Mouse (Mus musculus) forebrain, embryonic 13.5 days (tissue): ENCODE measurements around the gene Nuak2. TPM values are rescaled to one million over a fixed set of nuclear protein-coding genes. Genes with fewer than 3 reads are reported as not detected.

ENCODE experiments used
- ATAC-seq: fragments of 200-750 bp; cut with Nextera tagmentation; 2 replicates; pipeline ENCODE4 v1.8.0; 2017
- H3K27ac ChIP-seq: fragments of 300-500 bp; sonication (generic); 2 replicates; pipeline ENCODE4 v1.5.1; 2015; ENCODE audit warnings: inconsistent platforms, mild to moderate bottlenecking, moderate library complexity
- H3K27me3 ChIP-seq: fragments of 300-500 bp; sonication (generic); 2 replicates; pipeline ENCODE4 v1.6.1; 2015; ENCODE audit warnings: mild to moderate bottlenecking, inconsistent platforms
- H3K36me3 ChIP-seq: fragments of 300-500 bp; sonication (generic); 2 replicates; pipeline ENCODE4 v1.6.1; 2015; ENCODE audit warnings: mild to moderate bottlenecking, inconsistent platforms; ENCODE audit not compliant: poor library complexity, severe bottlenecking
- H3K4me1 ChIP-seq: fragments of 300-500 bp; sonication (generic); 2 replicates; pipeline ENCODE4 v1.6.1; 2015; ENCODE audit warnings: inconsistent platforms
- H3K4me2 ChIP-seq: fragments of 300-500 bp; sonication (generic); 2 replicates; pipeline ENCODE4 v1.6.1; 2015; ENCODE audit warnings: inconsistent platforms, mild to moderate bottlenecking, moderate library complexity
- H3K4me3 ChIP-seq: fragments of 300-500 bp; sonication (generic); 2 replicates; pipeline ENCODE4 v1.5.1; 2015; ENCODE audit warnings: mild to moderate bottlenecking, inconsistent platforms
- H3K9ac ChIP-seq: fragments of 300-500 bp; sonication (generic); 2 replicates; pipeline ENCODE4 v1.6.1; 2015; ENCODE audit warnings: mild to moderate bottlenecking, inconsistent platforms
- H3K9me3 ChIP-seq: fragments of 300-500 bp; sonication (generic); replicated peaks from 2 replicates; pipeline ENCODE4 v1.6.1; 2016; ENCODE audit warnings: inconsistent platforms
- WGBS: fragments of 180-500 bp; shearing (Covaris S2); methylation state at CpG from one replicate; pipeline ENCODE4 v1.1.7; 2015; 5-methylcytosine and 5-hydroxymethylcytosine counted together
- polyA plus RNA-seq: library from polyadenylated mRNA; unstranded; fragments of >200 nt; fragmentation: Nextera tagmentation; extraction: Ambion mirVana; gene quantifications from 2 replicates; pipeline ENCODE4 v1.2.1, GENCODE M21; 2015

Nuak2 gene
- polyA plus RNA-seq, 1 experiment from 2014 or later = 28.8 TPM

- Histone ChIP-seq H3K4me1 (peaks cover 61% of the 10 kb centered on the region), H3K27me3 (no peaks in the 10 kb centered on the region), H3K4me2 (peak overlapping the region; percentile 87), H3K9me3 (no peaks in the 10 kb centered on the region), H3K4me3 (peak overlapping the region; percentile 81), H3K9ac (peak overlapping the region; percentile 90), H3K27ac (peak overlapping the region; percentile 99), H3K36me3 (peaks cover 5% of the 10 kb centered on the region)
- no peak for ATAC-seq
- 15% methylated on average over 7 of the region's 7 CpGs for WGBS
These were observed 684 bp downstream of the Nuak2 start for GRCm38 (mm10) chr1:132316625-132316994.

- Histone ChIP-seq H3K36me3 (peaks cover 5% of the 10 kb centered on the region), H3K4me3 (peak overlapping the region; percentile 81), H3K9me3 (no peaks in the 10 kb centered on the region), H3K4me2 (peak overlapping the region; percentile 87), H3K27ac (peak overlapping the region; percentile 99), H3K9ac (peak overlapping the region; percentile 90), H3K27me3 (no peaks in the 10 kb centered on the region), H3K4me1 (peaks cover 69% of the 10 kb centered on the region)
- WGBS = 6% methylated on average over 4 of the region's 4 CpGs
- ATAC-seq = peak; percentile 3; the same call in 1 of the 2 replicates
These were observed 1.5 kb downstream of the Nuak2 start for GRCm38 (mm10) chr1:132317413-132317812.

GRCm38 (mm10) chr1:132317894-132318863 lies 2.3 kb downstream of the Nuak2 start:
- H3K27me3 ChIP-seq = no peaks in the 10 kb centered on the region
- no peaks in the 10 kb centered on the region for H3K9me3 ChIP-seq
- H3K4me2 ChIP-seq = peak overlapping the region; percentile 87
- 16% methylated on average over 8 of the region's 8 CpGs for WGBS
- H3K9ac ChIP-seq = peak overlapping the region; percentile 90
- H3K4me3 ChIP-seq = peak overlapping the region; percentile 81
- peaks cover 77% of the 10 kb centered on the region for H3K4me1 ChIP-seq
- peaks cover 5% of the 10 kb centered on the region for H3K36me3 ChIP-seq
- ATAC-seq = no peak
- H3K27ac ChIP-seq = peak overlapping the region; percentile 99

- ATAC-seq = peak; percentile 4; the same call in 1 of the 2 replicates
These were observed 3.3 kb downstream of the Nuak2 start for GRCm38 (mm10) chr1:132319242-132319641.

GRCm38 (mm10) chr1:132321821-132322580 lies 6.1 kb downstream of the Nuak2 start:
- ATAC-seq = no peak
- Histone ChIP-seq H3K9ac (peak overlapping the region; percentile 52), H3K4me2 (peak overlapping the region; percentile 29), H3K27me3 (no peaks in the 10 kb centered on the region), H3K36me3 (peaks cover 22% of the 10 kb centered on the region), H3K27ac (peak overlapping the region; percentile 99), H3K4me1 (peaks cover 100% of the 10 kb centered on the region), H3K4me3 (no peak overlapping the region), H3K9me3 (no peaks in the 10 kb centered on the region)
- WGBS = 17% methylated on average over 7 of the region's 7 CpGs

More at GRCm38 (mm10) chr1:132319242-132319641, 3.3 kb downstream of the Nuak2 start:
- H3K4me3 ChIP-seq = peak overlapping the region; percentile 81
- peak overlapping the region; percentile 87 for H3K4me2 ChIP-seq
- no peaks in the 10 kb centered on the region for H3K9me3 ChIP-seq
- WGBS = 12% methylated on average over 5 of the region's 5 CpGs
- H3K4me1 ChIP-seq = peaks cover 87% of the 10 kb centered on the region
- H3K27me3 ChIP-seq = no peaks in the 10 kb centered on the region
- H3K9ac ChIP-seq = peak overlapping the region; percentile 90; the same call in 1 of the 2 replicates
- peaks cover 5% of the 10 kb centered on the region for H3K36me3 ChIP-seq
- peak overlapping the region; percentile 99 for H3K27ac ChIP-seq

GRCm38 (mm10) chr1:132322711-132323542 lies 7.0 kb downstream of the Nuak2 start:
- ATAC-seq = peak; percentile 80
- Histone ChIP-seq H3K27ac (peak overlapping the region; percentile 99), H3K9me3 (no peaks in the 10 kb centered on the region), H3K4me3 (no peak overlapping the region), H3K4me1 (peaks cover 100% of the 10 kb centered on the region), H3K27me3 (no peaks in the 10 kb centered on the region), H3K9ac (peak overlapping the region; percentile 52), H3K4me2 (peak overlapping the region; percentile 29), H3K36me3 (peaks cover 27% of the 10 kb centered on the region)
- WGBS = under 1% methylated on average over 13 of the region's 13 CpGs

- H3K4me1 ChIP-seq = peaks cover 72% of the 10 kb centered on the region
- peak; percentile 50 for ATAC-seq
- H3K4me3 ChIP-seq = no peak overlapping the region
- H3K9ac ChIP-seq = no peak overlapping the region; the same call in 1 of the 2 replicates
- H3K27me3 ChIP-seq = no peaks in the 10 kb centered on the region
- 19% methylated on average over 9 of the region's 9 CpGs for WGBS
- 0 out of 2 replicates have a peak overlapping the region, but pooled peaks have one; percentile 0 for H3K4me2 ChIP-seq
- no peaks in the 10 kb centered on the region for H3K9me3 ChIP-seq
- H3K27ac ChIP-seq = peak overlapping the region; percentile 83
- peaks cover 57% of the 10 kb centered on the region for H3K36me3 ChIP-seq
These were observed 10.9 kb downstream of the Nuak2 start for GRCm38 (mm10) chr1:132326777-132327176.

- H3K9ac ChIP-seq = no peak overlapping the region
- peaks cover 72% of the 10 kb centered on the region for H3K4me1 ChIP-seq
- H3K36me3 ChIP-seq = peaks cover 64% of the 10 kb centered on the region
- H3K27ac ChIP-seq = peak overlapping the region; percentile 83
- ATAC-seq = no peak
- H3K4me3 ChIP-seq = no peak overlapping the region
- H3K27me3 ChIP-seq = no peaks in the 10 kb centered on the region
- 0 out of 2 replicates have a peak overlapping the region, but pooled peaks have one; percentile 0 for H3K4me2 ChIP-seq
- H3K9me3 ChIP-seq = no peaks in the 10 kb centered on the region
- WGBS = 81% methylated on average over 17 of the region's 17 CpGs
These were observed 11.6 kb downstream of the Nuak2 start for GRCm38 (mm10) chr1:132327477-132327876.

GRCm38 (mm10) chr1:132328565-132328964 lies 12.6 kb downstream of the Nuak2 start:
- H3K36me3 ChIP-seq = peaks cover 71% of the 10 kb centered on the region
- WGBS = 88% methylated on average over 3 of the region's 3 CpGs
- no peak overlapping the region for H3K9ac ChIP-seq
- no peak overlapping the region for H3K4me2 ChIP-seq
- no peaks in the 10 kb centered on the region for H3K27me3 ChIP-seq
- H3K4me3 ChIP-seq = no peak overlapping the region
- peaks cover 72% of the 10 kb centered on the region for H3K4me1 ChIP-seq
- no peaks in the 10 kb centered on the region for H3K9me3 ChIP-seq
- no peak overlapping the region for H3K27ac ChIP-seq
- no peak for ATAC-seq

- no peak for ATAC-seq
- Histone ChIP-seq H3K9me3 (no peaks in the 10 kb centered on the region), H3K4me2 (no peak overlapping the region), H3K36me3 (peaks cover 71% of the 10 kb centered on the region), H3K27ac (no peak overlapping the region), H3K4me1 (peaks cover 71% of the 10 kb centered on the region), H3K27me3 (no peaks in the 10 kb centered on the region), H3K4me3 (no peak overlapping the region), H3K9ac (no peak overlapping the region)
- WGBS = 92% methylated on average over 7 of the region's 7 CpGs
These were observed 13.7 kb downstream of the Nuak2 start for GRCm38 (mm10) chr1:132329656-132330055.

- no peaks in the 10 kb centered on the region for H3K9me3 ChIP-seq
- H3K36me3 ChIP-seq = peaks cover 65% of the 10 kb centered on the region
- WGBS = 72% methylated on average over 15 of the region's 15 CpGs
- no peak for ATAC-seq
- H3K27ac ChIP-seq = peak overlapping the region; percentile 21; the same call in 1 of the 2 replicates
- H3K4me3 ChIP-seq = no peak overlapping the region
- H3K4me2 ChIP-seq = no peak overlapping the region
- no peak overlapping the region for H3K9ac ChIP-seq
- no peaks in the 10 kb centered on the region for H3K27me3 ChIP-seq
- H3K4me1 ChIP-seq = peaks cover 71% of the 10 kb centered on the region
These were observed 14.5 kb downstream of the Nuak2 start for GRCm38 (mm10) chr1:132330397-132330796.
